ENCODE assay signal across 12 mouse cellular contexts in the genomic region with DNA sequence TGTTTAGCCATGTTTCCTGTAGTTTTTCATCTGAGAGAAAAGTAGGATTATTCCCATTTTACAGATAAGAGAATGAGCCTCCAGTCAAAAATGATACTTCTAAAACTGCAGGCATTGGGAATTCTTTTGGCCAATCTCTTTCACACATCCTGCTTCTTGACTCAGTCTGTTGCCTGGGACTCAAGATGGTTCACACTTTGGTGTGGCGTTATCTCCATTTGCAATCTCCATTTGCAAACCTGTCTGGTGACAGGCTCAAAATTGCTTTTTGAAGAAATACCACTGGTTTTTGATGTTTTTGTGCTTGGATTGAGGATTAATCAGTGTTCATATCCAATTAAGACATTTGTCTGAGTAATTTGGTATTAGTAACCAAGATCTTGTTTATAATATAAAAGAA. TPM values are rescaled to one million over a fixed set of nuclear protein-coding genes. Genes with fewer than 3 reads are reported as not detected.
DNase-seq lines count a peak whose midpoint lies in the region; ATAC-seq and TF ChIP-seq lines count a peak whose summit lies in the region.
"Had no signal": no experiment of that assay in that cellular context is flagged by ENCODE, and none has a peak within 500 bp of the region (broad histone marks: within the 10 kb centered on the region; RNA-seq: fewer than 3 reads in every experiment).

No protein-coding gene starts in this region.

- H3K36me3 ChIP-seq in heart, embryonic 13.5 days: peaks cover 18% of the 10 kb centered on the region
- no peaks in the 10 kb centered on the region for H3K36me3 ChIP-seq in lung, postnatal 0 days (ENCODE audit: insufficient read depth, low read length)
- 0 out of 2 replicates have a peak, but pooled peaks cover 2% of the 10 kb centered on the region for H3K36me3 ChIP-seq in hindbrain, embryonic 16.5 days (ENCODE audit: control insufficient read depth, insufficient read depth, low read length)
- H3K36me3 ChIP-seq in neural tube, embryonic 13.5 days: no peaks in the 10 kb centered on the region
- H3K36me3 ChIP-seq: stomach, embryonic 15.5 days had no signal

- 92% methylated on average over 1 of the region's 1 CpGs for WGBS in heart, embryonic 13.5 days
- 95% methylated on average over 1 of the region's 1 CpGs for WGBS in lung, postnatal 0 days
- WGBS in hindbrain, embryonic 16.5 days: 76% methylated on average over 1 of the region's 1 CpGs
- 82% methylated on average over 1 of the region's 1 CpGs for WGBS in neural tube, embryonic 13.5 days

- no peak for ATAC-seq in heart, embryonic 13.5 days (ENCODE audit: extremely low read depth, insufficient number of reproducible peaks, low FRiP score, low TSS enrichment)
- no peak for ATAC-seq in lung, postnatal 0 days
- ATAC-seq in hindbrain, embryonic 16.5 days: no peak
- ATAC-seq in neural tube, embryonic 13.5 days (ENCODE audit: low read depth): no peak
- ATAC-seq in inflammation-experienced regulatory T-cells, adult 6 months: no peak

- H3K9ac ChIP-seq in heart, embryonic 13.5 days: no peak overlapping the region
- H3K9ac ChIP-seq in lung, postnatal 0 days (replicated peaks; ENCODE audit: low read depth): no peak overlapping the region
- no peak overlapping the region for H3K9ac ChIP-seq in hindbrain, embryonic 16.5 days (ENCODE audit: low read depth, low read length)
- no peak overlapping the region for H3K9ac ChIP-seq in neural tube, embryonic 13.5 days
- H3K9ac ChIP-seq: stomach, embryonic 15.5 days had no signal

- H3K4me2 ChIP-seq in heart, embryonic 13.5 days: peak overlapping the region; percentile 57
- peak overlapping the region; percentile 43 for H3K4me2 ChIP-seq in lung, postnatal 0 days (replicated peaks; ENCODE audit: low read depth, low read length)
- peak overlapping the region; percentile 45 for H3K4me2 ChIP-seq in hindbrain, embryonic 16.5 days (ENCODE audit: low read length)
- peak overlapping the region; percentile 78 for H3K4me2 ChIP-seq in neural tube, embryonic 13.5 days
- H3K4me2 ChIP-seq: stomach, embryonic 15.5 days had no signal

- no peaks in the 10 kb centered on the region for H3K9me3 ChIP-seq in heart, embryonic 13.5 days
- H3K9me3 ChIP-seq in lung, postnatal 0 days (ENCODE audit: low read length): no peaks in the 10 kb centered on the region
- no peaks in the 10 kb centered on the region for H3K9me3 ChIP-seq in hindbrain, embryonic 16.5 days (ENCODE audit: control insufficient read depth, low read length)
- H3K9me3 ChIP-seq in neural tube, embryonic 13.5 days: no peaks in the 10 kb centered on the region
- H3K9me3 ChIP-seq: stomach, embryonic 15.5 days had no signal

- no peak for DNase-seq in heart, postnatal 4 days
- DNase-seq in lung, postnatal 0 days (ENCODE audit: low spot score): no peak
- no peak for DNase-seq in lung, postnatal 10 days
- no peak for DNase-seq in thymus, postnatal 14 days
- DNase-seq: cerebellum, postnatal 14 days; kidney, postnatal 4 days; lung, postnatal 4 days had no signal

- no peak for TF ChIP-seq CTCF in lung, postnatal 0 days (IDR thresholded peaks at IDR 0.05)

- H3K4me3 ChIP-seq in heart, embryonic 13.5 days: peak overlapping the region; percentile 31
- H3K4me3 ChIP-seq in lung, postnatal 0 days (ENCODE audit: low read depth, low read length): no peak overlapping the region
- H3K4me3 ChIP-seq in hindbrain, embryonic 16.5 days (ENCODE audit: low read length): no peak overlapping the region; the same call in 1 of the 2 replicates
- H3K4me3 ChIP-seq in neural tube, embryonic 13.5 days: peak overlapping the region; percentile 31
- H3K4me3 ChIP-seq: stomach, embryonic 15.5 days had no signal

- TF ChIP-seq EP300 in lung, postnatal 0 days (IDR thresholded peaks at IDR 0.05): no peak

- no peak overlapping the region for H3K27ac ChIP-seq in heart, embryonic 13.5 days (replicated peaks)
- H3K27ac ChIP-seq in lung, postnatal 0 days (ENCODE audit: low read length): no peak overlapping the region
- H3K27ac ChIP-seq in hindbrain, embryonic 16.5 days (ENCODE audit: low read depth, low read length): no peak overlapping the region
- H3K27ac ChIP-seq in neural tube, embryonic 13.5 days (replicated peaks): no peak overlapping the region
- H3K27ac ChIP-seq: stomach, embryonic 15.5 days had no signal

- H3K4me1 ChIP-seq in heart, embryonic 13.5 days: peaks cover 58% of the 10 kb centered on the region
- H3K4me1 ChIP-seq in lung, postnatal 0 days (ENCODE audit: insufficient read depth, low read depth, low read length): peaks cover 10% of the 10 kb centered on the region; the same call in 1 of the 2 replicates
- H3K4me1 ChIP-seq in hindbrain, embryonic 16.5 days (ENCODE audit: control insufficient read depth, insufficient read depth, low read depth, low read length): peaks cover 32% of the 10 kb centered on the region
- H3K4me1 ChIP-seq in neural tube, embryonic 13.5 days (replicated peaks): peaks cover 64% of the 10 kb centered on the region

- H3K27me3 ChIP-seq in heart, embryonic 13.5 days (replicated peaks): no peaks in the 10 kb centered on the region
- no peaks in the 10 kb centered on the region for H3K27me3 ChIP-seq in lung, postnatal 0 days (replicated peaks; ENCODE audit: insufficient read depth, low read length)
- H3K27me3 ChIP-seq in hindbrain, embryonic 16.5 days (replicated peaks; ENCODE audit: control insufficient read depth, insufficient read depth, low read length): no peaks in the 10 kb centered on the region
- H3K27me3 ChIP-seq in neural tube, embryonic 13.5 days: no peaks in the 10 kb centered on the region
- H3K27me3 ChIP-seq: stomach, embryonic 15.5 days had no signal

RNA-seq across cellular contexts. Expression of gene Skil, which starts 3.7 kb away (rescaled TPM):
- 14.7 and 16.3 TPM in 2 replicates for polyA plus RNA-seq in heart, embryonic 13.5 days (2015; fragmentation: Nextera tagmentation; extraction: Ambion mirVana)
- total RNA-seq in heart, postnatal 4 days (2021): 10 to 100 TPM; 26.7 to 27.1 TPM
- 24.8 and 29.6 TPM in 2 replicates for polyA plus RNA-seq in lung, postnatal 0 days (2015; fragmentation: Nextera tagmentation; extraction: Ambion mirVana)
- polyA plus RNA-seq in hindbrain, embryonic 16.5 days (2015; fragmentation: Nextera tagmentation; extraction: Ambion mirVana): 20.4 and 23.5 TPM in 2 replicates
- 29.9 and 35.3 TPM in 2 replicates for polyA plus RNA-seq in neural tube, embryonic 13.5 days (2015; fragmentation: Nextera tagmentation; extraction: Ambion mirVana)
- polyA plus RNA-seq in inflammation-experienced regulatory T-cells, adult 6 months (2017; shearing (Covaris generic)): 10 to 100 TPM; 29.8 to 63.7 (median 62.7) TPM

RNA-seq across cellular contexts. Expression of gene Cldn11, which starts 51.2 kb away (rescaled TPM):
- 4.8 and 7.3 TPM in 2 replicates for polyA plus RNA-seq in heart, embryonic 13.5 days (2015; fragmentation: Nextera tagmentation; extraction: Ambion mirVana)
- 1 to 10 TPM; 3.2 to 3.7 TPM for total RNA-seq in heart, postnatal 4 days (2021)
- 1.3 and 2.2 TPM in 2 replicates for polyA plus RNA-seq in lung, postnatal 0 days (2015; fragmentation: Nextera tagmentation; extraction: Ambion mirVana)
- 50.5 and 72.7 TPM in 2 replicates for polyA plus RNA-seq in hindbrain, embryonic 16.5 days (2015; fragmentation: Nextera tagmentation; extraction: Ambion mirVana)
- polyA plus RNA-seq in neural tube, embryonic 13.5 days (2015; fragmentation: Nextera tagmentation; extraction: Ambion mirVana): 62.9 and 75.1 TPM in 2 replicates
- not detected for polyA plus RNA-seq in inflammation-experienced regulatory T-cells, adult 6 months (2017; shearing (Covaris generic))

Comparison
In these comparisons a context has a peak if more than half of its experiments do, and no peak if none do; other contexts are left out.
1. H3K4me3 ChIP-seq: peak in heart, embryonic 13.5 days (single experiment) and neural tube, embryonic 13.5 days (single experiment); none in lung, postnatal 0 days (single experiment) and hindbrain, embryonic 16.5 days (single experiment).
2. Peak in every context shown above with its lines, with median percentiles within 50 percentile points of each other: H3K4me2 ChIP-seq.